Mouse (Mus musculus): ENCODE measurements at regions not wholly inside any gene's neighbourhood (a gene's known extent, or its start where the extent isn't known, plus 50 kb on each side); places are given as distances from the start of the nearest gene placed in this dataset.
"Not testable (repeated sequence)": the region's sequence is repeated elsewhere in the genome, so short reads cannot be mapped to it uniquely, and the experiment has no call there.

GRCm38 (mm10) chr13:74969244-74969643 lies 120.4 kb upstream of the Pcsk1 start:
- no peak for DNase-seq (ENCODE audit: low read depth, low spot score)

GRCm38 (mm10) chr13:74955876-74956275 lies 133.8 kb upstream of the Pcsk1 start:
- no peak for DNase-seq (ENCODE audit: low read depth, low spot score)

DNA sequence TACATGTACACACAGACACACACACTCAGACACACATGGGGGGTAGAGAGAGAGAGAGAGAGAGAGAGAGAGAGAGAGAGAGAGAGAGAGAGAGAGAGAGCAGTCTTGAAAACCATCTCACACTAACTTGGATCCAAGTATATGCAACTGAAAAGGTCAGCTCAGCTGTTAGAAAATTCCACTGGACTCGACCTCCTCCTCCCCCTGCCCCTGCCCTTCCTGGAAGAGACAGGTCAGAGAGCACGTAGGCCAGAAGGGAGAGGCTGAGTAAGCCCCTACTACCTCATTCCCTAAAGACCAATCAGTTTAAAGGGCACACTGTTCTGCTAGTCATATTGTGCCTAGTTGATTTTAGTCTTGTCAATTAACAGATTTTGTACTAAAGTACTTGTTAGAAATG lies 105.0 kb upstream of the Cast start:
- not testable (repeated sequence) for DNase-seq (ENCODE audit: low read depth, low spot score)

DNA sequence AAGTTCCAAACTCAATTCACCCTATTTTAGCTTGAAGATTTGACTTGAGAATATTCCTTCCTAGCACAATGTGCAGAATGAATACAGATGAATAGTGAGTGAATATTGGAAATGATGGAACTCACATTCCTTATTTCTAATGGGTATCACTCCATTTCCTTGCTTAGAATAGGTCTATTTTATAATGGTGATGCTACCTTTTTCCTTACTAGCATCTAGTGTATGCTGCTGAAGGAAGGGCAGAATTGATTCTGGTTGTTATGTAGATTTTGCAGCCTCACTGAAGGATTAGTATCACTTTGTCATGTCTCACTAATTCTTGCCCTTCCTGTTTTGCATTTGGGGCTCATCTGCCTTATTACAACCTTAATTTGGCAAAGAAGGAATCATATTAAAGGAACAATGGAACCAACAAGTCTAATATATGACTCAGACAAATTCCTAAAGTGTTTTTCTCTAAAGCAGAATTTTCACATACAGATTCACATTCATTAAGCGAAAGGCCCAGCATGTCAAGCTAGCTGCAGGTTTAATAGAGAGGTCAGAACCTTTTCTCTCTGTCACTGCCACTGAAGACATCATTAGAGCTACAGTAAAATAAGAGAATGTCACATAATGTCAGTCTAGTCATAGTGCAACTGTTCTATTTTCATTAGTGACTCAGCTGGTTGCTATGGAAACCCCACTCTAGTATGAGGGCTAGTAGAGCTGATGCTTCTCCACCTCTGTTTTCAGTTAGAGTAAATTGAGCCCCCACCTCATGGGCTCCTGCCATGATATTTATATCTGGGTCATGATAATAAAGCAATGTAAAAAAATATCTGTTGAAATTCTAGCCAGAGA lies 94.8 kb upstream of the Cast start:
- peak; percentile 23 for DNase-seq (ENCODE audit: low read depth, low spot score)

GRCm38 (mm10) chr13:74889859-74890469 lies 81.4 kb upstream of the Cast start:
- DNase-seq (ENCODE audit: low read depth, low spot score): no peak

DNA sequence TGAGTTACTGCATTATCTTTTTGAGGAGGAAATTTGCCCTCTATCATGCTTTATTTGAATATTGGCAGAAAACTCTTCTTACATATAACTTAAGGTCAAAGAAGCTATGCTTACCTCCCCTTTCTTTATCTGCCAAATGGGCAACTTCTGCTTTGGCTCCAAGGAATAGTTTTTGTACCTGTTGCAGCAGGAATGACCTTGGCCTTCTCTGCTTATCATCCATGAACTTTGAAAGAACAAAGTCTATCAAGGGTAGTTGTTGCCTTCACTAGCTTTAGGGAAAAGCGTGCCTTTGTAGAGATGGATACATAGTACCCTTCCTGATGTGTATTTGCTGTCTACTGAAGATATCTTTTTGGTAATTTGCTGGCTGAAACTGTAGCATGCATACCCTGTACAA lies 59.1 kb upstream of the Cast start:
- no peak for DNase-seq (ENCODE audit: low read depth, low spot score)

GRCm38 (mm10) chr13:74864000-74864399 lies 55.4 kb upstream of the Cast start:
- no peak for DNase-seq (ENCODE audit: low read depth, low spot score)

GRCm38 (mm10) chr13:74861373-74861970 lies 52.9 kb upstream of the Cast start:
- peak; percentile 48 for DNase-seq (ENCODE audit: low read depth, low spot score)
